Mouse (Mus musculus) gonadal fat pad, adult 2 months (tissue): ENCODE data around the gene Epb42. TPM values are rescaled to one million over a fixed set of nuclear protein-coding genes. Genes with fewer than 3 reads are reported as not detected.
"Not testable (repeated sequence)": the region's sequence is repeated elsewhere in the genome, so short reads cannot be mapped to it uniquely, and the experiment has no call there.

Experiments
- DNase-seq: peaks from one replicate; pipeline ENCODE4 v3.0.0-alpha.2; 2012; ENCODE audit warnings: low read depth
- polyA plus RNA-seq: library from polyadenylated mRNA; depleted of rRNA; stranded (reverse); fragments of >200 nt; gene quantifications from 2 replicates; pipeline ENCODE4 v1.2.3, GENCODE M21; 2012; rRNA removed

Epb42 gene
- polyA plus RNA-seq, result 0.04 and 0.11 TPM in 2 replicates

- DNase-seq, result no peak
These were observed at the start of gene Epb42 for GRCm38 (mm10) chr2:121036733-121037341. Gene Epb42 (minus strand): TSS chr2:121037072.

GRCm38 (mm10) chr2:121085480-121086185 is 48.8 kb upstream of the Epb42 start, which contains the start of gene Tgm5:
Gene Tgm5 (minus strand): TSS chr2:121085841.
- peak; percentile 44 for DNase-seq

- DNase-seq, result no peak
These were observed 45.8 kb upstream of the Epb42 start for GRCm38 (mm10) chr2:121082626-121083025.

GRCm38 (mm10) chr2:121074747-121075146 is 37.9 kb upstream of the Epb42 start:
- no peak for DNase-seq

GRCm38 (mm10) chr2:121071871-121072270 is 35.0 kb upstream of the Epb42 start:
- no peak for DNase-seq

- no peak for DNase-seq
These were observed 32.6 kb upstream of the Epb42 start for GRCm38 (mm10) chr2:121069506-121069905.

- no peak for DNase-seq
These were observed 30.2 kb upstream of the Epb42 start for GRCm38 (mm10) chr2:121067116-121067515.

GRCm38 (mm10) chr2:121061315-121061714 is 24.4 kb upstream of the Epb42 start:
- no peak for DNase-seq

GRCm38 (mm10) chr2:121057997-121058396 is 21.1 kb upstream of the Epb42 start:
- no peak for DNase-seq

GRCm38 (mm10) chr2:121055915-121056314 is 19.0 kb upstream of the Epb42 start:
- DNase-seq, result no peak

GRCm38 (mm10) chr2:121054060-121054459 is 17.2 kb upstream of the Epb42 start:
- DNase-seq, result no peak

- no peak for DNase-seq
These were observed 15.3 kb upstream of the Epb42 start for GRCm38 (mm10) chr2:121052176-121052575.

- no peak for DNase-seq
These were observed 8.8 kb upstream of the Epb42 start for GRCm38 (mm10) chr2:121045653-121046052.

GRCm38 (mm10) chr2:121041098-121041497 is 4.2 kb upstream of the Epb42 start:
- no peak for DNase-seq

GRCm38 (mm10) chr2:121039382-121039781 is 2.5 kb upstream of the Epb42 start:
- no peak for DNase-seq

- DNase-seq, result not testable (repeated sequence)
These were observed 2.0 kb upstream of the Epb42 start for GRCm38 (mm10) chr2:121038851-121039250.

GRCm38 (mm10) chr2:121022918-121023317 is 14.0 kb downstream of the Epb42 start:
- no peak for DNase-seq

GRCm38 (mm10) chr2:121017151-121017550 is 19.7 kb downstream of the Epb42 start:
- no peak for DNase-seq

- no peak for DNase-seq
These were observed 20.6 kb downstream of the Epb42 start for GRCm38 (mm10) chr2:121016226-121016625.

GRCm38 (mm10) chr2:121015507-121015906 is 21.4 kb downstream of the Epb42 start:
- DNase-seq, result no peak

GRCm38 (mm10) chr2:121012676-121013075 is 24.2 kb downstream of the Epb42 start:
- DNase-seq, result no peak

- DNase-seq, result no peak
These were observed 27.7 kb downstream of the Epb42 start for GRCm38 (mm10) chr2:121009071-121009677.

GRCm38 (mm10) chr2:121008664-121009007 is 28.2 kb downstream of the Epb42 start:
- no peak for DNase-seq
